Mouse (Mus musculus) limb, embryonic 12.5 days (tissue): Measurements from ENCODE around the gene Smim12. TPM values are rescaled to one million over a fixed set of nuclear protein-coding genes. Genes with fewer than 3 reads are reported as not detected.

Source experiments
- ATAC-seq: fragments of 200-750 bp; cut with Nextera tagmentation; 2 replicates; pipeline ENCODE4 v1.8.0; 2017; ENCODE audit warnings: low read depth, moderate TSS enrichment; ENCODE audit not compliant: insufficient number of reproducible peaks, insufficient read depth, low FRiP score, low TSS enrichment
- H3K27ac ChIP-seq: fragments of 300-500 bp; sonication (generic); 2 replicates; pipeline ENCODE4 v1.5.1; 2016; ENCODE audit warnings: mild to moderate bottlenecking, moderate library complexity
- H3K27me3 ChIP-seq: fragments of 300-500 bp; sonication (generic); 2 replicates; pipeline ENCODE4 v1.6.1; 2016; ENCODE audit warnings: mild to moderate bottlenecking, moderate library complexity
- H3K36me3 ChIP-seq: fragments of 300-500 bp; sonication (generic); 2 replicates; pipeline ENCODE4 v1.6.1; 2016; ENCODE audit warnings: mild to moderate bottlenecking, moderate library complexity
- H3K4me1 ChIP-seq: fragments of 300-500 bp; sonication (generic); replicated peaks from 2 replicates; pipeline ENCODE4 v1.6.1; 2016
- H3K4me2 ChIP-seq: fragments of 300-500 bp; sonication (generic); 2 replicates; pipeline ENCODE4 v1.6.1; 2016; ENCODE audit warnings: mild to moderate bottlenecking, moderate library complexity
- H3K4me3 ChIP-seq: fragments of 300-500 bp; sonication (generic); replicated peaks from 2 replicates; pipeline ENCODE4 v1.5.1; 2016; ENCODE audit warnings: mild to moderate bottlenecking
- H3K9ac ChIP-seq: fragments of 300-500 bp; sonication (generic); replicated peaks from 2 replicates; pipeline ENCODE4 v1.6.1; 2016; ENCODE audit warnings: mild to moderate bottlenecking, moderate library complexity
- H3K9me3 ChIP-seq: fragments of 300-500 bp; sonication (generic); 2 replicates; pipeline ENCODE4 v1.6.1; 2016; ENCODE audit warnings: mild to moderate bottlenecking, moderate library complexity
- WGBS: fragments of 180-500 bp; shearing (Covaris S2); methylation state at CpG from one replicate; pipeline ENCODE4 v1.1.7; 2016; 5-methylcytosine and 5-hydroxymethylcytosine counted together
- polyA plus RNA-seq: library from polyadenylated mRNA; unstranded; fragments of >200 nt; fragmentation: Nextera tagmentation; extraction: Ambion mirVana; gene quantifications from 2 replicates; pipeline ENCODE4 v1.2.1, GENCODE M21; 2016

Smim12 gene
- polyA plus RNA-seq, 1 experiment from 2014 or later = 49.0 TPM

- no peak for ATAC-seq
- no peak overlapping the region for H3K9ac ChIP-seq
- WGBS = 76% methylated on average over 19 of the region's 19 CpGs
- no peak overlapping the region for H3K27ac ChIP-seq
- H3K36me3 ChIP-seq = no peaks in the 10 kb centered on the region
- no peak overlapping the region for H3K4me3 ChIP-seq
- H3K27me3 ChIP-seq = peaks cover 9% of the 10 kb centered on the region
- H3K4me1 ChIP-seq = no peaks in the 10 kb centered on the region
- no peaks in the 10 kb centered on the region for H3K9me3 ChIP-seq
- no peak overlapping the region for H3K4me2 ChIP-seq
Observed at GRCm38 (mm10) chr4:127263438-127264182, 20.0 kb downstream of the Smim12 start.

- no peak overlapping the region for H3K4me2 ChIP-seq
- no peaks in the 10 kb centered on the region for H3K9me3 ChIP-seq
- no peak overlapping the region for H3K9ac ChIP-seq
- WGBS = 64% methylated on average over 5 of the region's 5 CpGs
- H3K27me3 ChIP-seq = peaks cover 14% of the 10 kb centered on the region
- no peaks in the 10 kb centered on the region for H3K36me3 ChIP-seq
- no peak overlapping the region for H3K4me3 ChIP-seq
- no peak overlapping the region for H3K27ac ChIP-seq
- no peaks in the 10 kb centered on the region for H3K4me1 ChIP-seq
- ATAC-seq = no peak
Observed at GRCm38 (mm10) chr4:127264183-127264554, 20.6 kb downstream of the Smim12 start.

- Histone ChIP-seq H3K4me2 (no peak overlapping the region), H3K27ac (no peak overlapping the region), H3K4me1 (no peaks in the 10 kb centered on the region; the same call in 1 of the 2 replicates), H3K9me3 (no peaks in the 10 kb centered on the region), H3K4me3 (no peak overlapping the region), H3K27me3 (no peaks in the 10 kb centered on the region), H3K9ac (no peak overlapping the region), H3K36me3 (no peaks in the 10 kb centered on the region)
- ATAC-seq = no peak
- 60% methylated on average over 9 of the region's 9 CpGs for WGBS
Observed at GRCm38 (mm10) chr4:127278451-127279001, 34.9 kb downstream of the Smim12 start.

GRCm38 (mm10) chr4:127279241-127279640, 35.7 kb downstream of the Smim12 start:
- Histone ChIP-seq H3K9ac (no peak overlapping the region), H3K9me3 (no peaks in the 10 kb centered on the region), H3K4me3 (no peak overlapping the region), H3K36me3 (no peaks in the 10 kb centered on the region), H3K4me2 (no peak overlapping the region), H3K27ac (no peak overlapping the region), H3K27me3 (no peaks in the 10 kb centered on the region), H3K4me1 (no peaks in the 10 kb centered on the region; the same call in 1 of the 2 replicates)
- no peak for ATAC-seq
- 79% methylated on average over 9 of the region's 9 CpGs for WGBS

GRCm38 (mm10) chr4:127286907-127287306, 43.3 kb downstream of the Smim12 start:
- Histone ChIP-seq H3K27ac (no peak overlapping the region), H3K9ac (no peak overlapping the region), H3K36me3 (no peaks in the 10 kb centered on the region), H3K4me2 (no peak overlapping the region), H3K4me3 (no peak overlapping the region), H3K9me3 (no peaks in the 10 kb centered on the region), H3K4me1 (0 out of 2 replicates have a peak, but pooled peaks cover 3% of the 10 kb centered on the region), H3K27me3 (no peaks in the 10 kb centered on the region)
- WGBS = 73% methylated on average over 4 of the region's 4 CpGs
- ATAC-seq = no peak

GRCm38 (mm10) chr4:127289039-127289548, 45.5 kb downstream of the Smim12 start:
- no peak overlapping the region for H3K27ac ChIP-seq
- H3K4me1 ChIP-seq = 0 out of 2 replicates have a peak, but pooled peaks cover 3% of the 10 kb centered on the region
- 68% methylated on average over 6 of the region's 6 CpGs for WGBS
- no peak overlapping the region for H3K9ac ChIP-seq
- no peak overlapping the region for H3K4me3 ChIP-seq
- H3K27me3 ChIP-seq = no peaks in the 10 kb centered on the region
- ATAC-seq = no peak
- no peak overlapping the region for H3K4me2 ChIP-seq
- H3K36me3 ChIP-seq = no peaks in the 10 kb centered on the region
- no peaks in the 10 kb centered on the region for H3K9me3 ChIP-seq

- no peaks in the 10 kb centered on the region for H3K36me3 ChIP-seq
- H3K9ac ChIP-seq = no peak overlapping the region
- no peaks in the 10 kb centered on the region for H3K27me3 ChIP-seq
- H3K4me1 ChIP-seq = no peaks in the 10 kb centered on the region
- WGBS = 84% methylated on average over 5 of the region's 5 CpGs
- no peak overlapping the region for H3K4me3 ChIP-seq
- H3K9me3 ChIP-seq = no peaks in the 10 kb centered on the region
- no peak overlapping the region for H3K4me2 ChIP-seq
- no peak overlapping the region for H3K27ac ChIP-seq
- no peak for ATAC-seq
Observed at GRCm38 (mm10) chr4:127292631-127293030, 49.0 kb downstream of the Smim12 start.

Other genes with a start within 250 kb of the Smim12 start
- 179 and 183 TPM in 2 replicates for gene Sfpq, start 222.5 kb upstream of the Smim12 start, polyA plus RNA-seq
- 26.2 and 30.2 TPM in 2 replicates for gene Zmym1, start 182.6 kb upstream of the Smim12 start, polyA plus RNA-seq
- gene Zmym6, start 166.4 kb upstream of the Smim12 start, polyA plus RNA-seq = 28.7 and 31.0 TPM in 2 replicates
- gene Tmem35b, start 120.1 kb upstream of the Smim12 start, polyA plus RNA-seq = 13.6 and 15.2 TPM in 2 replicates
- 0.31 and 0.42 TPM in 2 replicates for gene Dlgap3, start 74.6 kb upstream of the Smim12 start, polyA plus RNA-seq
- gene Gja4, start 70.3 kb downstream of the Smim12 start, polyA plus RNA-seq = 8.3 and 9.3 TPM in 2 replicates
- 4.3 TPM in 2 replicates for gene Gjb3, start 87.1 kb downstream of the Smim12 start, polyA plus RNA-seq
- not detected in 2 replicates for gene Gjb4, start 110.3 kb downstream of the Smim12 start, polyA plus RNA-seq
- gene Gjb5, start 114.4 kb downstream of the Smim12 start, polyA plus RNA-seq = 0.70 and 0.76 TPM in 2 replicates